Mouse (Mus musculus): ENCODE measurements around the gene G3bp1. TPM values are rescaled to one million over a fixed set of nuclear protein-coding genes. Genes with fewer than 3 reads are reported as not detected.

G3bp1 gene
- total RNA-seq, 2 experiments from 2014 or later = 43.8 to 44.0 TPM

DNA sequence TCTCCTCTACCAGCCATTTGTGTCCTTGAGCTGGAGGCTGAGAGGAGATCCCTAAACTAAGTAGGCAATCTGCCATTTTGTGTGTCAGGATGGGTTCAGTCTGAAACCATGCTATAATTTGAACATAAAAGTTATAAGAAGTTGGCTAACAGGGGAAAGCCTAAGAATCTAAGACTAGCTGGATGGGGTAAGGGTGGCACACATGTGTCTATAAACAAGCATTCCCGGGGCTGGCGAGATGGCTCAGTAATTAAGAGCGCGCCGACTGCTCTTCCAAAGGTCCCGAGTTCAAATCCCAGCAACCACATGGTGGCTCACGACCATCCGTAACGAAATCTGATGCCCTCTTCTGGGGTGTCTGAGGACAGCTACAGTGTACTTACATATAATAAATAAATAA, 7.3 kb upstream of the G3bp1 start:
- no peak for DNase-seq (ENCODE audit: low spot score in 2 of 2)

DNA sequence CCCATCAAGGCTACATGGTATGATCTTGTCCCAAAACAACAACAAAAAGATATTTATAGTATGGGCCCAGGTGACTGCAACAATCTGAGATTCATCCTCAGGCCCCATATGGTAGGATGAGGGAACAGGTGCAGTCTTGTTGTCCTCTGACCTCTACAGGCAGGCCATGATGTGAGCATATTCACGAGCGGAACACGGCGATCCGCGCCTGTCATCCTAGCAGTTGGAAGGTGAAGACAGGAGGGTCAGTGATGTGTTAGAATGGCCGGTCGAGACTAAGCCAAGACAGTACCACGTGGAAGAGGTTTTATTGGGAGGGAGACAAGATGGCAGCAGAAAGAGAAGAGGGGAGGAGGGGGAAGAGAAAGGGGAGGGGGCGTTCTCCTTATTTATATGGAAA, 4.8 kb upstream of the G3bp1 start:
- DNase-seq (ENCODE audit: low spot score in 2 of 2) = no peak

DNA sequence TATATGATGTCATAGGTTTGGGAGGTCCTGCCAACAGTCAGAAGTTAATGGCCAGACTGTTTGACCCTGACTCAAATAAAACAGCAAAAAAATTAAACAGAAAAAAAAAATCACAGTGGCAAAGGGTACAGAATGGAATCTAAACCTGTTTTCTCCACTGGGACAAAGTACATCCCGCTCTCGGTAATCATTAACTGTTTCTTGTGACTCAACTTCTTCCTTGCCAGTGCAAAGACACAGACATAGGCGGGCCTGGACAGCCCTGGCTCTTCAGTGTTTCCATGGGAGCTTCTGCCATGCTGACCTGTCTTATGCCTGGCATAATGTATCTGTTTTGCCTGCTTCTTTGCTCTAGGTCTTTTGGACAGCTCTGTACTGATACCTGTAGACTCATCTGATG, 4.3 kb upstream of the G3bp1 start:
- DNase-seq (ENCODE audit: low spot score in 2 of 2) = no peak

DNA sequence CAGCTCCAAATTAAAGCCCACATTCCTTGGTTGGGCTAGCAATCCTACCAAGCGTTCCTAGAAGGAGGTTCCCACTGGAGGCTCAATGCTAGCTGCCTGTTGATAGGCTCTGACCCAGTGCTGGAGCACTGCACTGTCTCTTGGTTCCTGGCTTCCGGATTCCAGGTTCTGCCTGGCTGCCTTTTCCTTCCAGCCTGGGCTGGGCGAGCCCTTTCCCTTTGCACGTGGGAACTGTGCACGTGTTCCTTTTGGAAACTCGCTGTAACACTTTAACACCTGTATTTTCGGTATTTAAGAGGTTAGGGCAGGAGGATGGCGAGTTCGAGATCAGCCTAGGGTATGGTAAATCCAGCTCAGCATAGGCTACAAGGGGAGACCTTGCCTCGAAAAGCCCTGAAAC, 1.5 kb upstream of the G3bp1 start:
- DNase-seq (ENCODE audit: low spot score in 2 of 2) = no peak

DNA sequence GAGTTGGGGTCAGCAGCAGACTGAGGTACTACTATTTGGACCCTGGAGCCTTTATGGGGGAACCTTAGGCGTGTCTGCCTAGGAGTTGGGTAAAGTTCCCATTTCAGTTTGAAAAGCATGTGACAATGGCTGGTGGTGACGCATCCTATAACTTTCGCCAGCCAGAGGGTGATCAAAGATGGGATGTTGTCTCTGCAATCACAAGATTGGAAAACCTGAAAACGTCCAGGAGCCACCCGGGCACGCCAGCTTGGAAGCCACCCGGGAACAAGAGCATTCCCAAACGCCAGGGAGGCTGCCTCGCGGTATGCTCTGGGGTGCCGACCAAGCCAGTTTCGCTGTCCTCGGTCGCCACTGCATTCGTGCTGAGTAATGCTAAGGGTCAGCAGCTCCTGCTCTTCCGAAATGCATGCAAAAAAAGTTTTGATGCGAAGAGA, 856 bp upstream of the G3bp1 start:
- peak in 1 of 2 experiments; percentile 19 for DNase-seq (ENCODE audit: low spot score in 2 of 2)

DNA sequence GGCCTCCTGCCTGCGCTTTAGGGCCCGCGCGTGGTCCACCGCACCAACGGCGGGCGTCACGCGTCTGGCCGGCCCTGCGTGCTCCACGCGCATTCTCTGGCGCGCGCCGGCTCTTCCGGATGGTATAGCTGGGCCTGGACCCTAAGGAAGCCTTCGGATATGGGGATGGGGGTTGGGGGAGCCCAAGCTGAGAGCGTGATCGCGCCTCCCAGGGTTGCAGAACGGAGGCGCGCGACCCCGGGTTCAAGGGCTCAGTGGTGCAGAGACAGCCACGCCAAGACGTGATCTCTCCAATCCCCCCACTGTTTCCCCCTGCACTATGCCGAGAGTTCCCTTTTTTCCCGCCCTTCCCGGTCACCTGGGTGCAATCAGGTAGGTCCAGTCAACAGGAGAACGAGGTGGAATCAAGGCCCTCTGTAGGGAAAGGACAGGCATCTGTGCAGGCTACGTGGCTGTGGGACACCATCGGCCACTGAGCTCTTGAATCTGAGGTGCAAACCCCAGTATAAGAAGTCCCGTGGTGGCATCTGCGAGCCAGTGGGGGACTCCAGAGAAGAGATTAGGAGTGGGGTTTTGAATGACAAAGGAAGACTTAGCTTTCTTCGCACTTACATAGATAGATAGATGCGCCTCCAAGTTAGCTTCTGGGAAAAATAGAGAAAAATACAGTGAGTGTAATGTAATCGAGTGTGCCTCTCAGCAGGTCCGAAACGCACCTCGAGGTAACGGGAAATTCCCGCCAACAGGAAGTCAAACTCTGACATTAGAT, 622 bp downstream of the G3bp1 start:
- no peak for DNase-seq (ENCODE audit: low spot score in 2 of 2)

DNA sequence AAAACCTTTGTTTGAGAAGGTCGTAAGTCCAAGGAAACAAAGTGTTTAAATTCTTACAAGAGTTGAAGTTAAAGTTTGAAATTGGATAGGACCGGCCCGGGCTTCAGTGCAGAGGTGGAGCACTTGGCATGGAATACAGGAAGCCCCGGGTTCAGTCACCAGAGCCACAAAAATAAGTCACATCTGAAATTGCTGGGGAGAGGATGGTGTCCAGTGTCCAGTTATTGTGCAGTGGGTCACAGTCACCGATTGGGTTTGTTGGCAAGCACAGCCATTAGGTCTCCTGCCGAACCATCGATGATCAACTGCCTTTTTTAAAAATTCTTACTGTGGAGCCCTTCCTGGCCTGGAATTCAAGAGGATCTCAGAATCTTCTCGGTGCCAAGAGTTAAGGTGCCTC, 1.3 kb downstream of the G3bp1 start:
- no peak for DNase-seq (ENCODE audit: low spot score in 2 of 2)

DNA sequence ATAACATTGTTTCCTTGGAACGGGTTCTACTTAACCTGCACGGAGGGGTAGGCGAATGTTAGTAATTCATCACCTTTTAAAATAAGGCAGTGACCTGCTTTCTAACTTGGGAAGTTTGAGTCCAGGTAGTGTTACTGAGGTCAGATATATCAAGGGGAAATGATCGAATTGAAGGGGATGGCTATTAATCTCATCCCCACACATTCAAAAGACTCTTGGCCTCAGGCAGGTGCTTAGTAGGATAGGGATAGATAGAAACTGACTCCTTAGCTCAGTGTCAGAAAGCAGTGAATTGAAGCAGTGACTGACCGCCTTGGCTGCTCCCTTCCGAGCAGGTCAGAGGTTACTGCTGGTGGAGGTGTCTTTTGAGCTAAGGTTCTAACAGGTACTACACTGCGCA, 2.0 kb downstream of the G3bp1 start:
- no peak for DNase-seq (ENCODE audit: low spot score in 2 of 2)

DNA sequence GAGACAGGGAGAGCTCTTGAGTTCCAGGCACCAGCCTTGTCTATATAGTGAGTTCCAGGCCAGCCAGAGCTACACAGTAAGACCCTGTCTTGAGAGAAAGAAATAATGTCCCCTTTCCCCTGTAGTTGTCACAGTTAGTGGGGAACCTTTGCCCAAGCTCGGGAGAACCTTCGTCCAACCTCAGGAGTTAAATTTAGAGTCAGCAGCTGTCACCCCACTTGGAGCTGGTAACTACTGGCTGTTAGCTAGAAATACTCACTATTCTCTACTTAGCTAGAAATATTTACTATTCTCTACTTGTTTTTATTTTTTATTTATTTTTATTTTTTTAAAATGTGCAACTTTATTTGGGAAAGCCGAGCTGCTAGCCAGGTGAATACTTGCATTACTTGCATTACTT, 3.7 kb downstream of the G3bp1 start:
- DNase-seq (ENCODE audit: low spot score in 2 of 2) = no peak

DNA sequence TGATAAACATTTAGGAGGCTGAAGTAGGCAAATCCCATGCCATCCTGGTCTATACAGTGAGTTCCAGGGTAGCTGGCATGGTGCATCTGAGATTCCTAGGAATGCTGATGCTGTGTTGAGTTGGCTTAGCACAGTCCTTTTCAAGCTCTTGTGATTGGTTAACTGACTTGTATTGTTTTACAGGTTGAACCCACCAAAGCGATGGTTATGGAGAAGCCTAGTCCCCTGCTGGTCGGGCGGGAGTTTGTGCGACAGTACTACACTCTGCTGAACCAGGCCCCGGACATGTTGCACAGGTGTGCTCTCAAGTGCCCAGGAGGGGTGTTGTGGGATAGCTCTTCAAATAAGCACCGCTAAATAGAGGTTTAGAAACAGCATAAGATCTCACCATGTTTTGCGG, 16.0 kb downstream of the G3bp1 start:
- no peak for DNase-seq (ENCODE audit: low spot score in 2 of 2)

DNA sequence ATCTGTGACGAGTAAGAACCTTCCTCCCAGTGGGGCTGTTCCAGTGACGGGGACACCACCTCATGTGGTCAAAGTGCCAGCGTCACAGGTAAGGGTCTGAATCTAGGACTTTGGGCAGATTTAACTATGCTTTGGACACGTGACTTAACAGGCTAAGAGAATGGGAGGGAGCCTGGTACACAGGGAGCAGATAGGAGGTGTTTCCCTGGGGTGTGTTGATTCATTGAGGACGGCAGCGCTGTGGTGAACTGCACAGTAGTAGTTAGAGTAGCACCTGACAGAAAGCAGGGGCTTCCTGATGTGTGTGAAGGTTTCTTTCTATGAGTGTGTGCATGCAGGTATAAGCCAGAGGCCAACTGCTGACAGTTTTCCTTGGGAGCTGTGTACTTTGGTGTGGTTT, 26.7 kb downstream of the G3bp1 start:
- DNase-seq (ENCODE audit: low spot score in 2 of 2) = no peak

DNA sequence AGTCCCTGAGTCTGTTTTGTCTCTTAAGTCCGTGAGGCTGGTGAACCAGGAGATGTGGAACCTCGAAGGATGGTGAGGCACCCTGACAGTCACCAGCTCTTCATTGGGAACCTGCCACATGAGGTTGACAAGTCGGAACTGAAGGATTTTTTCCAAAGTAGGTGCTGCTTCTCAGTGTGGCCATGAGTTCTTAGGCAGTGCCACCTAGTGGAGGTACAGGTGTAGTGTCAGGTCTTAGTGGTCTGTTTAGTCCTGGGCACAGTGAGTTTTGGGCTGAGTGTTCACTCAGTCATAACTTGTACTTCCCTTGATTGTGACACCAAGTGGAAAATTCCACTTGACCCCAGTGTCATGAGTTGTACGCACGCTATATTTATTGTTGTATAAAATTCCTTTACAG, 28.4 kb downstream of the G3bp1 start:
- DNase-seq (ENCODE audit: low spot score in 2 of 2) = peak; percentile 32 to 51

DNA sequence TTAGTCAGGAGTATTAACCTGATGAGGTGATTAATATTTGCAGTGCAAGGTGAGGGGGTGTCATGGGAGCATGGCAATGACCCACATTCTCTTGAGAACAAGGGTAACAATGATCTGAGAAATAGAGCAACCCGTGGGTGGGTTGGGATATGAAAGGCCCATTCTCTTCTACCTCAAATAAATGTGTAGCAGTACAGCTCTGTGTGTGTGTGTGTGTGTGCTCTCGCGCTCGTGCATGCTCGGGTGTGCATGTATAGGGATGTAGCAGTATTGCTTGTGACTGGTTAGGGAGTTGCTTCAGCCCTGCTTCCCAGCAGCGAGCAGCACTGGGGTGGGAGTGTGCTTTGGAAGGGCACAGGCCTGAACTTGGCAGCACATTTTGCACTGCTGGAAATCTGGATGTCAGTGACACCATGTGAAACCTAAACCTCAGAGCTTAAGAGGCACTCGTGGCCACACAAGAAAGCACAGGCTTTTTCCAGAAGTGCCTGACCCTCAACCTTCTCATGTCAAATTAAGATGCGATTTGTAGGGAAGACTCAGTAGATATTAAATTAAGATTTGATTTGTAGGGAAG, 32.6 kb downstream of the G3bp1 start:
- DNase-seq (ENCODE audit: low spot score in 2 of 2) = no peak

DNA sequence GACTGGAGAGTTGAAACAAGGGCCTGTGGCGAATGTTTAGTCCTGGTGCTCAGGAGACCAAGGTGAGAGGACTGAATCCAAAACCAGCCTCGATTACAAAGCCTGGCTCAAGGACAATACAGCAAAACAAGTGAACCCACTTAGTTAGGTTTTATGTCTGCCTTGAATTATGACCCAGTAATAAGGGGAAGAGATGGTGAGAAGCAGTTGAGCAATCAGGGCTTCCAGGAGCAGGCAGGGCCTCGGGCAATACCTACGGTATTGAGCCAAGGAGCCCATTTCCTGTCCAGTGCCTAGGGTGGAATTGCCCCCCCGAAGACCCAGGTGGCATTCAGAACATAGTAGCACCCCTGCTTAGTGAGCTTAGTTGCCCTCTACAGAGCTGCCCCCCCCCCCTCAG, 33.4 kb downstream of the G3bp1 start:
- no peak for DNase-seq (ENCODE audit: low spot score in 2 of 2)

DNA sequence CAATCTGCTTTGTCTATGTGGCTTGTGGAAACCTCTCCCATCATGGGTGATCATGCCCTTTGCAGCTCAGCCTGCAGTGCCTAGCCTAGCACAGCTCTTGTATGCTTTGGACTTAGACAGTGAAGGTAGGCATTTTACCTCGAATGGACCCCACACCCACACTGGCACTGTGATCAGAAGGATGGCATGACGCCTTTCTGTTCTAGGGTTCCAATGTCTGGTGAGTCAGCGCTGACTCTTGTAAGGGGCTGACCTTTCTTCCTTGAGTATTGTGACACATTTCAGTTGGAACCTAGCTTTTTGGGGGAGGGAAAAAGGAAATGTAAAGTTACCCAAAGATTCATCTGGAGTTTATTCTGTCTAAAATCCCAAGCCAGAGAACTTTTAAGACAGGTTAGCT, 36.0 kb downstream of the G3bp1 start:
- DNase-seq (ENCODE audit: low spot score in 2 of 2) = no peak

DNA sequence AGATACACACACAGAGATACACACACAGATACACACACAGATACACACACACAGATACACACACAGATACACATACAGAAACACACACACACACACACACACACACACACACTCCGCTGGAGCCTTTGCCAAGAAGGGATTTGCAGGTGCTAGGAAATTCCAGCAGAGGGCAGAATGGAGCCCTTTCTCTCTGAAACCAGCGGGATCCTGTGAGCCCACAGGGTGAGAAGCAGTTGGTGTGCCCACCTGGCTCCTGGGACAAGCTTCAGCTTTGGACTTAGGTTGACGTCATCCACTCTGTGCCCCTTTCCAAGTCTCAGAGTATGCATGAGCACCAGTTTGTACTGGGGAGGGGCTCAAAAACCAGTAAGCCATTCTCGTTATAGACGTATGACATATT, 41.9 kb downstream of the G3bp1 start:
- peak; percentile 45 to 52 for DNase-seq (ENCODE audit: low spot score in 2 of 2)

DNA sequence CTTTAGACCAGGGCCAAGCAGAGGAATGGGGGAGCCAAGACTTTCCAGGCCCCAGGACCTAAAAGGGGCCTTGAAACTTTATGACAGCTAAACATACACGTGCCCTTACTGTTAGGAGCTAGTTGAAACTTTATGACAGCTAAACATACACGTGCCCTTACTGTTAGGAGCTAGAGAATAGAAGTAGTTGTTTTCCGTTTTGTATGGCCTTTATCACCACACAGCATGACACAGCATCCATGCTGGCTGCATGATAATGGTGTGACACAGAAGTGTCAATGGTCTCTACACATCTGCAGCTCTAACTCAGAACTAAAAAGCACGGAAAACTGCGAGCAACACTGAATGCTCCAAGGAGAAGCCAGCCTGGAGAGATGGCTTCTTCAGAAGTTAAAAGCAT, 48.2 kb downstream of the G3bp1 start:
- DNase-seq (ENCODE audit: low spot score in 2 of 2) = no peak

DNA sequence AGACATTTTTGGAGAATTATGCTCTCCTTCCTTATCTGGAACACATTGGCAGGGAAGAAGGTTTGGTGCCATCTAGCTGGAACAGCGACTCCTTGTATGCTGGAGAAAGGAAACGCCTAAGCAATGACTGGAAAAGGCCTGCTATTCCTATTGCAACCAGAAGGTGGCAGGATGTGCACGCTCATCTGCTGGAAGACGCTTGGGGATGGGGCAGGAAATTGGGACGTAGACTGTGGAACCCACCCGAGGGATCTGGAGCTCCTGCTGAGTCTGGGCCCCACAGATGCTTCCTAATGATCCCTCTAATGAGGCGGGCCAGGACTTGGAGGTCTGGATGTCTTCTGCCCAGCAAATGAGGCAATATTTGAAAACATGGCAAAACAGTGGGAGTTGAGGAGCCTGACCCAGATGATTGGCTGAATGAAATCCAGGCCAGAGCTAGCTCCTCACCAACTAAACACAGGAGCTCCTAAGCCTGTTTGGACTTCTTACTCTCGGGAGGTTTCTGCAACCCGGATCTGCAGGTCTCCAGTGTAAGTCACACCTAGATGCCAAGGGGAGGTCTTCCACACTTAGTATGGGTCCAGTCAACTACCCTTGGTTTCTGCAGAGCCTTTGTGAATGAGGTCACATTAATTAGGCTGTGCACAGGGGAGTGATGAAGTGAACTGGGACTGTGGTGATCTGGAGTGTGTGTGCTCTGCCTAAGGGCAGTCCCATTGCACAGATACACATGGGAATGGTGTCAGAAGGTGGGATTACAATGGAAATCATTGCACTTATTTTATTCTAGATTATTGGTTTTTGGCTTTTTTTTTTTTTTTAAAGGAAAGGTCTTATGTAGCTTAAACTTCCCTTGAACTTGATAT, 49.6 kb downstream of the G3bp1 start:
- peak; percentile 83 to 88 for DNase-seq (ENCODE audit: low spot score in 2 of 2)

DNA sequence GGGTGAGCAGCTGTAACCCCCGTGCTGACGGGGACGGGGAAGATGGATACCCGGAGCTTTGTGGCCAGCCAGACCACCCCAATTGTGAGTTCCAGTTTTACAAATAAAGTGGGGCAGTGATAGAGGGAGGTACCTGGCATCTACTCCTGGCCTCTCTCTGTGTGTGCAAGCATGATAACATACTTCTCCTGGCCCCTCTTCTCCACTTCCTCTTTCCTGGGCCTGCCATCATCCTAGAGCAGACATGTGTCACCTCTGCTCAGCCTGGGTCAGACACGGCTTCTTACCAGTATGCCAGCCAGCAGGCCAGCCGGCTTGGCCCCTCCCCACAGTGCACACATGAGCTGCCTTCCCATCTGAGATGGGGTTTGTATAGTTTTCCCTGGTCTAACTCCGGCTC, 61.3 kb downstream of the G3bp1 start:
- no peak for DNase-seq (ENCODE audit: low spot score in 2 of 2)

DNA sequence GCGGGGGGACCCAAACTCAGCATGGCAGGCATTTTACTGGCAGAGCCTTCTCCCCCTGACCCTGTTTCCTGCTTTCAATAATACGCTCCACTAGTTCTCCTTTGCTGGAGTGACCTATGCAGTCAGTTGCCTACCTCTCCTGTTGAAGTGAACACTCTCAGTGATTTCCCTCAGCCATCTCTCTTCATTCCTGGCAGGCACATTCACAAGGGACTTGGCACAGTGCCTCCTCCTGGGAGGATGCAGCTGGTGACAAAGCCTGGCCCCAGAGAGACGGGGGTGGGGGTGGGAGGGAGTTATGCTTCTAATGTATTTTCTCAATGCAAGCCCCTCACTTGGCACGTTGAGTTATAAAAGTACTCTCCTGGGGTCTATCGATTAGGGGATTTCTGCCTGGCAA, 63.9 kb downstream of the G3bp1 start:
- peak; percentile 70 to 81 for DNase-seq (ENCODE audit: low spot score in 2 of 2)

DNA sequence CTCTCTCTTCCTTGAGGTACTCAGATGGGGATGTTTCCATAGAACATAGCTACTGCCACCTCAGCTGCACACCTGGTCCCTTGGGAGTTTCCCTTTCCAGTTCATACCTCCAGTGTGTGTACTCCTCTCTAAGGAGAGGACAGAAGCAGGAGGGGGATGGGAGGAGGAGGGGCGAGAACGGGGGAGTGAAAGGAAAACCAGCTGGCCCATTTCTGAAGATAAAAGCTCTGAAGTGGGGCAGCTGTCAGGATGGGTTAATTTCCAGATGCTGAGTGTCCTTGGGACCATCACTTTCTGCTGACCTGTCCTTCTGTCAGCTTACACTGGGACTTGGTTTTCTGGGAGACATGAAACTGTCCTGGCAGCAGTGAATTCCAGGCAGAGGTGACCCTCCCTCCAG, 65.3 kb downstream of the G3bp1 start:
- no peak for DNase-seq (ENCODE audit: low spot score in 2 of 2)

DNA sequence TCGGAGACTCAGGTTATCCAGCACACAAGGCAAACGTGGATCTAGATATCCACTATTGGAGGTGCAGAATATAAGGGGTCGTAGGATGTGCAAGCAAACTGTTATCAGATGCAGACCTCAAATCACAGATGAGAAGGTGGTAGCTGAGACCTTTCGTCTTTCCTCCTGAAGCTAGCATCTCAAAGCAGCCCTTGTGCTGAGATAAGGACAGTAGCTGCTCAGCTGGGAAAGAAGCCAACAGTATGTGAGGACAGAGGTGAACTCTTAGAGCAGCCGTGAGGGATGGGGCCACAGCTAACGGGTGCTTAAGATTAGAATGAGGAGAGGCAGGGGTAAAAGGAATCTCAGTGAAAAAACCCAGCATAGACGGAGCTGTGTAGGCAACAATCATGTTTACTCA, 72.6 kb downstream of the G3bp1 start:
- no peak for DNase-seq (ENCODE audit: low spot score in 2 of 2)

All from layer of hippocampus, postnatal 10 days (tissue).